Mouse (Mus musculus): ENCODE measurements around the gene Hexb. TPM values are rescaled to one million over a fixed set of nuclear protein-coding genes. Genes with fewer than 3 reads are reported as not detected.

Hexb gene
- polyA plus RNA-seq, 1 experiment from 2014 or later, result 273 TPM

- Histone ChIP-seq H3K27me3 (replicated peaks; ENCODE audit: control insufficient read depth, insufficient read depth, low read length) (no peaks in the 10 kb centered on the region), H3K4me2 (replicated peaks; ENCODE audit: low read depth) (peak overlapping the region; percentile 57), H3K27ac (ENCODE audit: low read depth, low read length) (peak overlapping the region; percentile 30; the same call in 1 of the 2 replicates), H3K9me3 (ENCODE audit: control insufficient read depth) (no peaks in the 10 kb centered on the region), H3K4me1 (replicated peaks; ENCODE audit: control insufficient read depth, insufficient read depth, low read length) (peaks cover 4% of the 10 kb centered on the region; the same call in 1 of the 2 replicates), H3K9ac (ENCODE audit: low read depth, low read length) (no peak overlapping the region), H3K4me3 (ENCODE audit: low read depth, low read length) (peak overlapping the region; percentile 22), H3K36me3 (ENCODE audit: control insufficient read depth, insufficient read depth) (no peaks in the 10 kb centered on the region)
- peak; percentile 86 for ATAC-seq
- WGBS, result 4% methylated on average over 18 of the region's 18 CpGs
- peak; percentile 83 for TF ChIP-seq CTCF (IDR thresholded peaks at IDR 0.05; ENCODE audit: low read depth)
These were observed 7.0 kb upstream of the Hexb start for GRCm38 (mm10) chr13:97205052-97205701.

GRCm38 (mm10) chr13:97201896-97202295 lies 3.7 kb upstream of the Hexb start:
- no peak overlapping the region for H3K4me2 ChIP-seq (replicated peaks; ENCODE audit: low read depth)
- 61% methylated on average over 4 of the region's 4 CpGs for WGBS
- no peak overlapping the region for H3K27ac ChIP-seq (ENCODE audit: low read depth, low read length)
- no peaks in the 10 kb centered on the region for H3K27me3 ChIP-seq (replicated peaks; ENCODE audit: control insufficient read depth, insufficient read depth, low read length)
- no peak overlapping the region for H3K9ac ChIP-seq (ENCODE audit: low read depth, low read length)
- no peaks in the 10 kb centered on the region for H3K9me3 ChIP-seq (ENCODE audit: control insufficient read depth)
- peaks cover 4% of the 10 kb centered on the region for H3K4me1 ChIP-seq (replicated peaks; ENCODE audit: control insufficient read depth, insufficient read depth, low read length)
- no peak for TF ChIP-seq CTCF (IDR thresholded peaks at IDR 0.05; ENCODE audit: low read depth)
- no peak overlapping the region for H3K4me3 ChIP-seq (ENCODE audit: low read depth, low read length)
- ATAC-seq, result no peak
- no peaks in the 10 kb centered on the region for H3K36me3 ChIP-seq (ENCODE audit: control insufficient read depth, insufficient read depth)

- WGBS, result 48% methylated on average over 7 of the region's 7 CpGs
- Histone ChIP-seq H3K27me3 (replicated peaks; ENCODE audit: control insufficient read depth, insufficient read depth, low read length) (no peaks in the 10 kb centered on the region), H3K4me3 (ENCODE audit: low read depth, low read length) (no peak overlapping the region), H3K27ac (ENCODE audit: low read depth, low read length) (no peak overlapping the region), H3K9ac (ENCODE audit: low read depth, low read length) (no peak overlapping the region), H3K4me2 (replicated peaks; ENCODE audit: low read depth) (no peak overlapping the region), H3K36me3 (ENCODE audit: control insufficient read depth, insufficient read depth) (no peaks in the 10 kb centered on the region), H3K4me1 (replicated peaks; ENCODE audit: control insufficient read depth, insufficient read depth, low read length) (peaks cover 4% of the 10 kb centered on the region), H3K9me3 (ENCODE audit: control insufficient read depth) (no peaks in the 10 kb centered on the region)
- ATAC-seq, result no peak
- TF ChIP-seq CTCF (IDR thresholded peaks at IDR 0.05; ENCODE audit: low read depth), result no peak
These were observed 2.9 kb upstream of the Hexb start for GRCm38 (mm10) chr13:97201076-97201475.

GRCm38 (mm10) chr13:97199123-97199522 lies 966 bp upstream of the Hexb start:
- Histone ChIP-seq H3K9ac (ENCODE audit: low read depth, low read length) (no peak overlapping the region), H3K4me1 (replicated peaks; ENCODE audit: control insufficient read depth, insufficient read depth, low read length) (no peaks in the 10 kb centered on the region; the same call in 1 of the 2 replicates), H3K27ac (ENCODE audit: low read depth, low read length) (no peak overlapping the region), H3K9me3 (ENCODE audit: control insufficient read depth) (no peaks in the 10 kb centered on the region), H3K36me3 (ENCODE audit: control insufficient read depth, insufficient read depth) (no peaks in the 10 kb centered on the region), H3K4me2 (replicated peaks; ENCODE audit: low read depth) (no peak overlapping the region), H3K4me3 (ENCODE audit: low read depth, low read length) (no peak overlapping the region), H3K27me3 (replicated peaks; ENCODE audit: control insufficient read depth, insufficient read depth, low read length) (no peaks in the 10 kb centered on the region)
- no peak for TF ChIP-seq CTCF (IDR thresholded peaks at IDR 0.05; ENCODE audit: low read depth)
- WGBS, result 38% methylated on average over 2 of the region's 2 CpGs
- no peak for ATAC-seq

GRCm38 (mm10) chr13:97196925-97197218 lies 1.3 kb downstream of the Hexb start:
- ATAC-seq, result no peak
- no peak for TF ChIP-seq CTCF (IDR thresholded peaks at IDR 0.05; ENCODE audit: low read depth)
- Histone ChIP-seq H3K4me2 (replicated peaks; ENCODE audit: low read depth) (peak overlapping the region; percentile 92), H3K4me1 (replicated peaks; ENCODE audit: control insufficient read depth, insufficient read depth, low read length) (no peaks in the 10 kb centered on the region; the same call in 1 of the 2 replicates), H3K4me3 (ENCODE audit: low read depth, low read length) (peak overlapping the region; percentile 73), H3K27ac (ENCODE audit: low read depth, low read length) (no peak overlapping the region), H3K9ac (ENCODE audit: low read depth, low read length) (no peak overlapping the region), H3K27me3 (replicated peaks; ENCODE audit: control insufficient read depth, insufficient read depth, low read length) (no peaks in the 10 kb centered on the region), H3K36me3 (ENCODE audit: control insufficient read depth, insufficient read depth) (peaks cover 7% of the 10 kb centered on the region; the same call in 1 of the 2 replicates), H3K9me3 (ENCODE audit: control insufficient read depth) (no peaks in the 10 kb centered on the region)
- 66% methylated on average over 2 of the region's 2 CpGs for WGBS

GRCm38 (mm10) chr13:97196186-97196924 lies 1.8 kb downstream of the Hexb start:
- peak overlapping the region; percentile 92 for H3K4me2 ChIP-seq (replicated peaks; ENCODE audit: low read depth)
- no peak for ATAC-seq
- no peak for TF ChIP-seq CTCF (IDR thresholded peaks at IDR 0.05; ENCODE audit: low read depth)
- H3K4me3 ChIP-seq (ENCODE audit: low read depth, low read length), result 0 out of 2 replicates have a peak overlapping the region, but pooled peaks have one; percentile 7
- WGBS, result 79% methylated on average over 12 of the region's 12 CpGs
- no peaks in the 10 kb centered on the region; the same call in 1 of the 2 replicates for H3K4me1 ChIP-seq (replicated peaks; ENCODE audit: control insufficient read depth, insufficient read depth, low read length)
- no peak overlapping the region for H3K27ac ChIP-seq (ENCODE audit: low read depth, low read length)
- H3K27me3 ChIP-seq (replicated peaks; ENCODE audit: control insufficient read depth, insufficient read depth, low read length), result no peaks in the 10 kb centered on the region
- no peak overlapping the region for H3K9ac ChIP-seq (ENCODE audit: low read depth, low read length)
- peaks cover 11% of the 10 kb centered on the region; the same call in 1 of the 2 replicates for H3K36me3 ChIP-seq (ENCODE audit: control insufficient read depth, insufficient read depth)
- H3K9me3 ChIP-seq (ENCODE audit: control insufficient read depth), result no peaks in the 10 kb centered on the region
